Mouse (Mus musculus) T-helper 1 cell (primary cell): Measurements from ENCODE around the gene Hmcn2.

Source experiments
- in situ Hi-C: fragments of 300-600 bp; cut with MboI, MseI; formaldehyde crosslinking; loops from one replicate; pipeline ENCODE4 v1.15.1; 2025; ENCODE audit warnings: high pct_unique_total_duplicates

The Hmcn2 gene

GRCm38 (mm10) chr2:31382952-31383351, 68.7 kb downstream of the Hmcn2 start:
- in situ Hi-C loops, result loop anchor here (5.0 kb wide), 1 partner anchor 186 kb away; no protein-coding TSS in a partner anchor

GRCm38 (mm10) chr2:31416968-31417367, 102.8 kb downstream of the Hmcn2 start:
- in situ Hi-C loops, result no loop called here

- in situ Hi-C loops, result no loop called here
These were observed 103.8 kb downstream of the Hmcn2 start for GRCm38 (mm10) chr2:31418021-31418420.

DNA sequence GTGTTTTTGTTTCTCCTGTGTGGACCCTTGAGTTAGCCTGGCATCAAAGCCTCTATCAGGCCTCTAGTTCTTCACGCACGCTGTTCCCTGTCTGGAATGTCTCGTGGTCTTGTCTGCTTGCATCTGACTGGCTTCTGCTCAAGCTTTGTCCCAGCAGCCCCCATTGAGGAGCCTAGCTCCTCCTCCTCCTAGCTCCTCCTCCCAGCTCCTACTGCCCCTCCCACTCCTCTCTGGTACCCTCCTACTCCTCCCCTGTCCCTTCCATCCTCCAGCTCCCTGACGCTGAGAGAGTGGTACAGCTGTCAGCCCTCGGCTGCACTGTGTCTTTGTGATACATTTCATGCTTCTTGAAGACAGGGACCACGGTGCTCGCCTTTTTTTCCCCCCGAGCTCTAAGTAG, 104.4 kb downstream of the Hmcn2 start:
- in situ Hi-C loops, result no loop called here

DNA sequence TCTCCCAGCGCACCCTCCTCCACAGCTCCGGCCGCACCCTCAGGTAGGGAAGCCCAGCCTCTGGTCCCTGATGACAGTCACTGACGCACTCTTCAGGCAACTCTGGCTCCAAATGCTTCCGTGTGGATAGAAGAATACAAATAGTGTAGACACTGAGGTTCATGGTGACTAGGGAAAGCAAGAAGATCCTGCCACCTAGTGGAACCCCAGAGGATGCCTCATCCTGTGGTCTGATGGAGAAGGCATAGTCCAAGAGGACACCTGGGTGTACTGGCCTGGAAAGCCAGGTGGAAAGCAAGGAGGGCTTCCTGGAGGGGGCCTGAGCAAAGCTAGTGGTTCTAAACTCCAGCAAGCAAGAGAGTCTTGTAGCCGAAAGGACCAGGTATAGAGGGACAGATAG, 106.7 kb downstream of the Hmcn2 start:
- in situ Hi-C loops, result no loop called here

GRCm38 (mm10) chr2:31422576-31422975, 108.4 kb downstream of the Hmcn2 start:
- in situ Hi-C loops, result no loop called here

DNA sequence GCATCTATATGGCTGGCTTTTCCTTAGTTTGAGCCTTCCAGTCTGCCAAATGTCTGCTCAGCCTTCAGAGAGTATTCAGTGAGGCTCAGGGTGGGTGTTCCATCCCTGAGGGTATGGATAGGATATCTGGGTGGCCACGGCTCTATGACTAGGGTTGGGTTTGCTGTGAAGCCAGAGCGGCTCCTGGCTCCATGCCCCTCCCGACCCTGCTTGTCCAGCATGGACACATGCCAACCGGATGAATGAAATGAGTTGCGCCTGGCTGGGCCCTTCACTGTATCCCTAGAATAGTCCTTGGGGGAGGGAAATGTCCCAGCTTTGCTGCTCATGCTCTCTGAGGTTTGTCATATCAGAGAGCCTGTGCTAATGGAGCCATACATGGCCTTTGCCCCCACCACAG, 117.3 kb downstream of the Hmcn2 start:
- in situ Hi-C loops, result no loop called here

DNA sequence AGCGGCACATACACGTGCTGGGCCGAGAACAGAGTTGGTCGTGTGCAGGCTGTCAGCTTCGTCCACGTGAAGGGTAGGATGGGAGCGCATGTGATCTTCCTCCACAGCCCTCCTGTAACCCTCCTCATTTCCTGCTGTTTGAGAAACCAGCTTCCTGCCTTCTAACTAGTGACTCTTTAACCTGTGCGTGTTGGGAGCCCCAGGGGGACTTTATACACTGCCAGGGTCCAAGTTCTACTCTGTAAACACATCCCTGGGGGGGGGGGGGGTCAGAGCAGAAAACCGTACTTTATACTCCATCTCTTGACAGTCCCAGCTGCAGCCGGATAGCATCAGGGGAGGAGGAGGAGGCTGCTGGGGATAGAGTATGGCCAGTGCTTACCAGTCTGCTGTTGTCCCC, 120.5 kb downstream of the Hmcn2 start:
- in situ Hi-C loops, result no loop called here

DNA sequence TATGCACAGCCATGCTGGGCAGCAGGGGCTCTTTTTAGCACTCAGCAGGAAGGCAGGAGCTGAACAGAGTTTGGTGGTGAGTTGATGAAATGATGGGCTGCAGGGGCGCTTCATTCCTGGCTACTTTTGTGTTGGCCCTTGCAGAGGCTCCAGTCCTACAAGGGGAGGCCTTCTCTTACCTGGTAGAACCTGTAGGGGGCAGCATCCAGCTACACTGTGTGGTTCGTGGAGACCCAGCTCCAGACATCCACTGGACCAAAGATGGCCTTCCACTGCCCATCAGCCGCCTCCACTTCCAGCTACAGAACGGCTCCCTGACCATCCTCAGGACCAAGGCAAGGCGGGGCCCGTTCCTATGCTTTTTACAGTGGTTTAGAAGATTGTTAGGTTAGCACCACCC, 121.4 kb downstream of the Hmcn2 start:
- in situ Hi-C loops, result no loop called here

DNA sequence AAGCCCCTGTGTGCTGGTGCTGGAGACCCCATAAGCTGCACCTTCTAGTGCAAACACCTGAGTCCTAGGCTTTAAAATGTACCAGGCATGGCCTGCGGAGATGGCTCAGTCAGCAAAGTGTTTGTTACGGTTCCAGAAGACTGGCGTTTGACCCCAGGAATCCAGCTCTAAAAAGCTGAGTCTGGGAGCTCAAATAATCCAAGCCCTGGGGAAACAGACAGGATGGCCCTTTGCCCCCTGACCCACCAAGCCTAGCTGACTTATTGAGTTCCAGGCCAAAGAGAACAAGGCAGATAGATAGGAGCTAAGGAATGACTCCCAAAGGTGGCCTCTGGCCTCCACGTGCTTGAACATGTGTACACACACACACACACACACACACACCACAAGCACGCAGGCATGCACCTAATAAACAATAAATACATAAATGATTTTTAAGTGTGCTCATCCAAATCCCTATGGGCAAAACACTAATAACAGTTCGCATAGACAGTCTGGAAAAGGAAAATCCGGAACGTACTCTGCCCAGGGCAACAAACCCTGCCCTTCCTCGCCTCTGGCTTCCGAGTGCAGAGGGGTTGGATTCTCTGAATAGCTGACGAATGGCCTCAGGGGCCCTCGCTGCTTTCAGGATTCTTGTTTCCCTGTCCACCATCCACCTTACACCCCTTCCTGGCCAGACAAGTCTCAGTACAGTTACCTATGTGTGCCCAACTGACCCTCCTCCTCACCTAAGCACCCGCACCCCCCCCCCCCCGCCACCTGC, 123.4 kb downstream of the Hmcn2 start:
- in situ Hi-C loops, result no loop called here

DNA sequence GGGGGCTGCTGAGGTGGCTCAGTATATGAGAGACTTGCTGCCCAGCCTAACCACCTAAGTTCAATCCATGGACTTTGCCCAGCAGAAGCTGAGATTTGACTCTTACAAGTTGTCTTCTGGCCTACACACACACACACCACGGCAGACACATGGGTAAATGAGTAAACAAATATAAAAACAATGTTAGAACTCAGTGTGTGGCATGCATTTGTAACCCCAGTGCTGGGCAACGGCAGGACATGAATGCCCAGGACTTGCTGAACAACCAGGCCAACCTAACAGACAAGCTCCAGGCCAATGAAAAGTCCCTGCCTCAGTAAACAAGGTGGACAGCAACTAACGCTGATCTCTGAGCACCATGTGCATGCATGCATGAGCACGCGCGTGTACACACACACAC, 125.4 kb downstream of the Hmcn2 start:
- in situ Hi-C loops, result no loop called here

GRCm38 (mm10) chr2:31442480-31443160, 128.4 kb downstream of the Hmcn2 start:
- in situ Hi-C loops, result no loop called here

DNA sequence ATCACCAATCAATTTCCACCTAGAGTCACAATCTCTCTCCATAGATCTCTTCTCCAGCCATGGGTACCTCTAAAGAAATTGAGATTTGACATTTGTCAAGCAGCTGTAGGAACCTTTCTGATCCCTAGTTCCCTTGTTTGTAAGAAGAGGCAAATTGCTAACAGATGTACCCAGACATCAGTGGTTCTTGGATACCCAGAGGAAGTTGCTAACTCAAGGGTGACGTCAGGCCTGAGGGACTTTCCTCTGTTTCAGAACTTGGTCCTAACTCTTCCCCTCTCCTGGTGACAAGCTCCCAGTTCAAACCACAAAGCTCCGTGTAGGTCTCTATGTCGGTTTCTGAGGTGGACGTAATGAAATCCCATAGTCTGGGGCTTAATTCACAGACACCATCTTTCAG, 131.8 kb downstream of the Hmcn2 start:
- in situ Hi-C loops, result no loop called here

- in situ Hi-C loops, result no loop called here
These were observed 132.2 kb downstream of the Hmcn2 start for GRCm38 (mm10) chr2:31446456-31446855.

DNA sequence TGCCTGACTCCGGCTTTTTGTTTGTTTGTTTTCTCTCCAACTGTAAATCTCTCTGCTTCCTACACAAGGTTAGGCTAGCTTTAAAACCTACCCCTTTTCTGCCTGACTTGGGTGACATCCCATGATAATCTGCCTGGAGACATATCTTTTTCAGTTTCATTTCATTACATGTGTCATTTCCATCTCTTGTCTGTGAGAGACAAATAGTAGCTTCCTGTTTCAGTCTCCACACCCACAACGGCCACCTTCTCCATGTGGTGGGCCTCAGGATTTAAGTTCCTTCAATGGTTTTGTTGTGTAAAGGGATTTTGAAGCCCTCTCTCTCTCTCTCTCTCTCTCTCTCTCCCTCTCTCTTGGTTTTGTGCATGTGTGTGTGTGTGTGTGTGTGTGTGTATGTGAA, 133.3 kb downstream of the Hmcn2 start:
- in situ Hi-C loops, result no loop called here

DNA sequence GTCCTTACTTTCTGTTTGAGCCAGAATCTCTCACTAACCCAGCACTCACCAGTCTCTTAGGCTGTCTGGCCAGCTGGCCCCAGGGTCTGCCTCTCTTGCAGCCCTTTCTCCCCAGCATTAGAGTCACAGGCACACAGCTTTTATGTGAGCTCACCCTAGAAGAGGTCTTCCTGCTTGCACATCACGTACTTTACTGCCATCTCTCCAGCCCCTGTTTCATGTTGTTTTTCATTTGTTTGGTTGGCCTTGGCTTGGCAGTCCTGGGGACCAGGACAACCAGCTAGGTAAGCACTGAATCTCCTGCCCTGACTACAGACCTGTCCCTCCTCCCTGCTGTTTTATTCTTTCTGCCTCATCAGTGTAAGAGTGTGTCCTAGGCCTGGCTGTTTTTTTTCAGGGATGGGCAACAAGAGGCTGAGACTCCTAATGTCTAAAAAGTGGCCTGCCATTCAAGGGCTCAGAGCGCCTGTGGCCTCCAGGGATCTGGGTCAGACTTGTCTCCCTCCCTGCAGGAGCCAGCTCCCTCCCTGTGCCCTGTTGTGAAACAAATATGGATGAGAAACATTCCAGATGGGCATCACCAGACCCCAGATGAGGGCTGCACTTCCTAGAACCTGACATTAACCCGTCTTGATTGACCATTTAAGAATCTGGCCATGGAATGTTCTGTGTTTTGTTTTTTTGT, 134.7 kb downstream of the Hmcn2 start:
- in situ Hi-C loops, result no loop called here

GRCm38 (mm10) chr2:31449441-31449815, 135.2 kb downstream of the Hmcn2 start:
- in situ Hi-C loops, result no loop called here

- in situ Hi-C loops, result no loop called here
These were observed 135.7 kb downstream of the Hmcn2 start for GRCm38 (mm10) chr2:31449902-31450301.

DNA sequence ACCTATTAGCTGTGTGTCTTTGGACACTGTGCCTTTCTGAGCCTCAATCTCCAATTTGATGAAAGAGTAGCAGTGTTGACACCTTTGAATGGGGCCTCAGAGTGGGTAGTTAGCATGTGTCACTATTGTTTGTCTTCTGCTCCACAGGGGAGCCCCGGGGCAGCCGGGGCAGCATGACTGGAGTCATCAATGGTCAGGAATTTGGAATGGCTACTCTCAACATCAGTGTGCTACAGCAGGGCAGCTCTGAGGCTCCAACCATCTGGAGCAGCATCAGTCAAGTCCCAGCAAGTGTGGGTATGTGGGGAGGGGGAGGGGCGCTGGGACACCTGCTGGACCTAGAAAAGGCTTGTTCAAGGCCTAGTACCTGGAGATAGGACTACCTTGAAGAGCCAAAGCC, 136.4 kb downstream of the Hmcn2 start:
- in situ Hi-C loops, result no loop called here

DNA sequence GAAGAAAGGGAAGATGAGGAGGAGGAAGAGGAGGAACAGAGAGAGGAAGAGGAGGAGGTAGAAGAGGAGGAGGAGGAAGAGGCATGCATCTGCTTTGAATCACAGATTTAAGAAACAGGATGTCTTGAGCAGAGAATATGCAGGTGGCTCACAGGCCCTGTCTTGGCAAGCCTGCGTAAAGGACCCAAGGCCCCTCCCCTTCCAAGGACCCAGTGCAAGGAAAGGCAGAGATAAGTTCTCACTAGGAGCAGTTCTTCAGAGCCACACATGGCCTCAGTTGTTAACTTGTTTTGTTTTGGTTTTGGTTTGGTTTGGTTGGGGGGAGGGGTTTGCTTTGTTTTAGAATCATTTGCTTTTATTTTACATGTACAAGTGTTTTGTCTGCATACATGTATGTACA, 137.3 kb downstream of the Hmcn2 start:
- in situ Hi-C loops, result no loop called here

DNA sequence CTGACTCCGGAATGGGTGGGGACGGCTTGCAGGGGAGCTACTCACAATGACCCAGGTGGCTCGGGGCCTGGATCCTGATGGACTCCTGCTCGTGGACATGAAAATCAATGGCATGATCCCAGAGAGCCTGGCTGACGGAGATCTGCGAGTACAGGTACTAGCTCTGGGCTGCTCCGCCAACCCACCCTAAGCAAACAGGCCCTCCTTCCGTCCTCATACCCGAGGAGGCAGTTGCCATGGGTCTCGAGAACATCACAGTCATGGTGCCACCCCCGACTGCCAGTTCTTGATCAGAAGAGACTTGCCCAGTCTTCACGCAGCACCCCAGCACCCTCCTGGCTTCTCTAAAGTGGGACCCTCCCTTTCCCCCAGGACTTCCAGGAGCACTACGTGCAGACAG, 138.8 kb downstream of the Hmcn2 start:
- in situ Hi-C loops, result no loop called here

- in situ Hi-C loops, result no loop called here
These were observed 139.5 kb downstream of the Hmcn2 start for GRCm38 (mm10) chr2:31453559-31454177.
